Mouse (Mus musculus): ENCODE results near the gene Susd1.

GRCm38 (mm10) chr4:59322056-59322455, 116.4 kb downstream of the Susd1 start:
- no peak for TF ChIP-seq GATA1 (IDR thresholded peaks at IDR 0.05; ENCODE audit: borderline replicate concordance, low read length)
- no peak for TF ChIP-seq FLI1 (IDR thresholded peaks at IDR 0.05; ENCODE audit: low read length)
